Mouse (Mus musculus) MEL (cell line): ENCODE measurements around the gene Edf1. TPM values are rescaled to one million over a fixed set of nuclear protein-coding genes. Genes with fewer than 3 reads are reported as not detected.

ENCODE experiments used
- DNase-seq: peaks from one replicate; pipeline ENCODE4 v3.0.0; 2011; ENCODE audit warnings: low read depth, low spot score
- H3K27ac ChIP-seq: 2 replicates; pipeline ENCODE4 v1.5.1; 2012; ENCODE audit warnings: low read depth, mild to moderate bottlenecking, control low read depth, low read length, moderate library complexity; ENCODE audit not compliant: control insufficient read depth
- H3K27me3 ChIP-seq, 2 experiments: fragments of 150-350 bp in 1 of 2; sonication (generic) in 1 of 2; 2 replicates each; pipeline ENCODE4 v1.6.1; 2012; ENCODE audit warnings: low read length in 2 of 2, mild to moderate bottlenecking in 2 of 2, improper control_type of control experiment in 1 of 2, moderate library complexity in 1 of 2; ENCODE audit not compliant: insufficient read depth in 2 of 2, control insufficient read depth in 1 of 2
- H3K36me3 ChIP-seq, 2 experiments: 2 replicates each; pipeline ENCODE4 v1.6.1; 2012 to 2014; ENCODE audit warnings: low read length in 2 of 2, improper control_type of control experiment in 1 of 2, inconsistent platforms in 1 of 2, mild to moderate bottlenecking in 1 of 2; ENCODE audit not compliant: insufficient read depth in 2 of 2, control insufficient read depth in 1 of 2
- H3K4me1 ChIP-seq, 2 experiments: fragments of 150-350 bp in 1 of 2; sonication (generic) in 1 of 2; 2 replicates each; pipeline ENCODE4 v1.6.1; 2012; ENCODE audit warnings: low read length in 2 of 2, improper control_type of control experiment in 1 of 2, mild to moderate bottlenecking in 1 of 2; ENCODE audit not compliant: insufficient read depth in 2 of 2, control insufficient read depth in 1 of 2
- H3K4me3 ChIP-seq, 2 experiments: fragments of 150-350 bp in 1 of 2; sonication (generic) in 1 of 2; 2 replicates each; pipeline ENCODE4 v1.5.1; 2012; ENCODE audit warnings: low read depth in 2 of 2, low read length in 2 of 2, mild to moderate bottlenecking in 2 of 2, moderate library complexity in 2 of 2, control low read depth in 1 of 2, improper control_type of control experiment in 1 of 2; ENCODE audit not compliant: control insufficient read depth in 1 of 2, insufficient read depth in 1 of 2
- H3K79me2 ChIP-seq: 2 replicates; pipeline ENCODE4 v1.6.1; 2012; ENCODE audit warnings: mild to moderate bottlenecking, low read length, moderate library complexity; ENCODE audit not compliant: control insufficient read depth, poor library complexity, insufficient read depth
- H3K9ac ChIP-seq: 2 replicates; pipeline ENCODE4 v1.6.1; 2012; ENCODE audit warnings: low read depth, mild to moderate bottlenecking, control low read depth, low read length, moderate library complexity; ENCODE audit not compliant: control insufficient read depth, poor library complexity, severe bottlenecking
- H3K9me3 ChIP-seq: fragments of 150-350 bp; sonication (generic); replicated peaks from 2 replicates; pipeline ENCODE4 v1.6.1; 2012; ENCODE audit warnings: mild to moderate bottlenecking, low read length, improper control_type of control experiment, moderate library complexity; ENCODE audit not compliant: insufficient read depth
- BHLHE40 ChIP-seq: IDR thresholded peaks from 2 replicates; pipeline ENCODE4 v1.6.1; 2012; ENCODE audit warnings: low read depth, mild to moderate bottlenecking, inconsistent platforms, low read length, improper control_type of control experiment, borderline replicate concordance
- CHD2 ChIP-seq: IDR thresholded peaks from 2 replicates; pipeline ENCODE4 v1.6.1; 2011; ENCODE audit warnings: low read length, improper control_type of control experiment
- CTCF ChIP-seq, 3 experiments: IDR thresholded peaks in 2 of 3; conservative IDR thresholded peaks in 1 of 3; 2 replicates each; pipeline ENCODE4 v1.5.1; 2011 to 2012; ENCODE audit warnings: low read length in 3 of 3, low read depth in 2 of 3, mild to moderate bottlenecking in 2 of 3, improper control_type of control experiment in 1 of 3, inconsistent platforms in 1 of 3, mixed read lengths in 1 of 3, moderate library complexity in 1 of 3; ENCODE audit not compliant: control insufficient read depth in 1 of 3, insufficient read depth in 1 of 3, poor library complexity in 1 of 3, severe bottlenecking in 1 of 3
- ELF1 ChIP-seq: IDR thresholded peaks from 2 replicates; pipeline ENCODE4 v1.6.1; 2014; ENCODE audit warnings: low read depth, mild to moderate bottlenecking, inconsistent platforms, low read length, improper control_type of control experiment, moderate library complexity
- EP300 ChIP-seq, 2 experiments: IDR thresholded peaks; 2 replicates each; pipeline ENCODE4 v1.6.1; 2011; ENCODE audit warnings: improper control_type of control experiment in 2 of 2, low read length in 2 of 2, low read depth in 1 of 2, mild to moderate bottlenecking in 1 of 2
- ETS1 ChIP-seq: IDR thresholded peaks from 2 replicates; pipeline ENCODE4 v1.6.1; 2012; ENCODE audit warnings: low read depth, mild to moderate bottlenecking, inconsistent platforms, low read length, improper control_type of control experiment, moderate library complexity
- GABPA ChIP-seq: IDR thresholded peaks from 2 replicates; pipeline ENCODE4 v1.6.1; 2012; ENCODE audit warnings: low read depth, mild to moderate bottlenecking, inconsistent platforms, low read length, improper control_type of control experiment, moderate library complexity
- GATA1 ChIP-seq: IDR thresholded peaks from 2 replicates; pipeline ENCODE4 v1.6.1; 2011; ENCODE audit warnings: low read depth, low read length, improper control_type of control experiment
- HCFC1 ChIP-seq: IDR thresholded peaks from 2 replicates; pipeline ENCODE4 v1.6.1; 2012; ENCODE audit warnings: low read depth, mild to moderate bottlenecking, inconsistent platforms, low read length, improper control_type of control experiment, moderate library complexity
- JUND ChIP-seq: IDR thresholded peaks from 2 replicates; pipeline ENCODE4 v1.6.1; 2011; ENCODE audit warnings: low read depth, mild to moderate bottlenecking, improper control_type of control experiment, low read length
- MAFK ChIP-seq: IDR thresholded peaks from 2 replicates; pipeline ENCODE4 v1.6.1; 2011; ENCODE audit warnings: low read depth, mild to moderate bottlenecking, low read length, improper control_type of control experiment, borderline replicate concordance
- MXI1 ChIP-seq: IDR thresholded peaks from 2 replicates; pipeline ENCODE4 v1.6.1; 2011; ENCODE audit warnings: mild to moderate bottlenecking, low read depth, low read length, improper control_type of control experiment
- MYB ChIP-seq: IDR thresholded peaks from 2 replicates; pipeline ENCODE4 v1.6.1; 2011; ENCODE audit warnings: mild to moderate bottlenecking, low read depth, low read length, improper control_type of control experiment
- NRF1 ChIP-seq: IDR thresholded peaks from 2 replicates; pipeline ENCODE4 v1.6.1; 2014; ENCODE audit warnings: low read depth, mild to moderate bottlenecking, inconsistent platforms, low read length, improper control_type of control experiment, moderate library complexity; ENCODE audit not compliant: poor library complexity, insufficient read depth, severe bottlenecking
- POLR2AphosphoS2 ChIP-seq: IDR thresholded peaks from 2 replicates; pipeline ENCODE4 v1.6.1; 2011; ENCODE audit warnings: low read length, improper control_type of control experiment
- SIN3A ChIP-seq: IDR thresholded peaks from 2 replicates; pipeline ENCODE4 v1.6.1; 2012; ENCODE audit warnings: low read length, improper control_type of control experiment, inconsistent platforms
- SMC3 ChIP-seq: IDR thresholded peaks from 2 replicates; pipeline ENCODE4 v1.6.1; 2011; ENCODE audit warnings: low read depth, low read length, improper control_type of control experiment
- TBP ChIP-seq: IDR thresholded peaks from 2 replicates; pipeline ENCODE4 v1.8.0; 2011; ENCODE audit warnings: low read depth, low read length, improper control_type of control experiment
- TCF12 ChIP-seq: IDR thresholded peaks from 2 replicates; pipeline ENCODE4 v1.6.1; 2014; ENCODE audit warnings: low read depth, mild to moderate bottlenecking, inconsistent platforms, low read length, improper control_type of control experiment, moderate library complexity
- UBTF ChIP-seq: IDR thresholded peaks from 2 replicates; pipeline ENCODE4 v1.6.1; 2012; ENCODE audit warnings: low read depth, mild to moderate bottlenecking, inconsistent platforms, low read length, improper control_type of control experiment, moderate library complexity, borderline replicate concordance; ENCODE audit not compliant: insufficient read depth
- USF1 ChIP-seq: IDR thresholded peaks from 2 replicates; pipeline ENCODE4 v1.6.1; 2014; ENCODE audit warnings: low read depth, mild to moderate bottlenecking, inconsistent platforms, low read length, improper control_type of control experiment, moderate library complexity
- USF2 ChIP-seq, 2 experiments: IDR thresholded peaks; 2 replicates each; pipeline ENCODE4 v1.6.1; 2011 to 2012; ENCODE audit warnings: improper control_type of control experiment in 2 of 2, low read length in 2 of 2, borderline replicate concordance in 1 of 2, inconsistent platforms in 1 of 2, low read depth in 1 of 2, mild to moderate bottlenecking in 1 of 2; ENCODE audit not compliant: insufficient read depth in 1 of 2
- ZKSCAN1 ChIP-seq: IDR thresholded peaks from 2 replicates; pipeline ENCODE4 v1.6.1; 2012; ENCODE audit warnings: low read depth, mild to moderate bottlenecking, inconsistent platforms, low read length, improper control_type of control experiment, moderate library complexity
- ZNF384 ChIP-seq: IDR thresholded peaks from 2 replicates; pipeline ENCODE4 v1.6.1; 2012; ENCODE audit warnings: low read depth, mild to moderate bottlenecking, inconsistent platforms, low read length, improper control_type of control experiment
- polyA plus RNA-seq, 2 experiments: library from polyadenylated mRNA; stranded (reverse) in 1 of 2; unstranded in 1 of 2; fragments of >175 nt in 1 of 2; fragments of >200 nt in 1 of 2; gene quantifications; 2 replicates each; pipeline versions ENCODE4 v1.2.1 to v1.2.4; 2012; ENCODE audit warnings: low replicate concordance in 2 of 2, low read depth in 1 of 2; ENCODE audit not compliant: insufficient read length in 2 of 2, insufficient read depth in 1 of 2, missing spikeins in 1 of 2
- total RNA-seq: library from RNA; depleted of rRNA; stranded (reverse); fragments of 300-350 nt; gene quantifications from 2 replicates; pipeline ENCODE4 v1.2.3, GENCODE M21; 2012

Gene Edf1
- total and polyA plus RNA-seq, 3 experiments, result 142 to 318 TPM; not detected in 1

- no peak for TF ChIP-seq SMC3
- no peak for TF ChIP-seq SIN3A
- TF ChIP-seq ETS1, result no peak
- no peak for TF ChIP-seq ELF1
- TF ChIP-seq ZKSCAN1, result no peak
- no peak for TF ChIP-seq GATA1
- no peak for TF ChIP-seq UBTF
- no peak for TF ChIP-seq BHLHE40
- TF ChIP-seq CTCF (IDR thresholded peaks at IDR 0.05 in 2 of 3, conservative IDR thresholded peaks at IDR 0.05 in 1 of 3; ENCODE audit: control insufficient read depth in 1 of 3, insufficient read depth in 1 of 3, low read depth in 2 of 3, low read length in 3 of 3, poor library complexity in 1 of 3, severe bottlenecking in 1 of 3), result no peak
- no peak for TF ChIP-seq HCFC1
- TF ChIP-seq CHD2, result no peak
- TF ChIP-seq POLR2AphosphoS2, result no peak
- TF ChIP-seq MYB, result no peak
- no peak for TF ChIP-seq USF1
- TF ChIP-seq ZNF384, result no peak
- TF ChIP-seq MAFK, result no peak
- no peak for TF ChIP-seq JUND
- no peak for TF ChIP-seq USF2 (IDR thresholded peaks at IDR 0.05; ENCODE audit: borderline replicate concordance in 1 of 2, insufficient read depth in 1 of 2, low read depth in 1 of 2, low read length in 2 of 2)
- Histone ChIP-seq H3K9me3 (no peaks in the 10 kb centered on the region), H3K79me2 (peaks cover under 1% of the 10 kb centered on the region; the same call in 1 of the 2 replicates), H3K4me3 (no peak overlapping the region), H3K9ac (no peak overlapping the region), H3K4me1 (no peaks in the 10 kb centered on the region), H3K36me3 (0 out of 4 replicates have a peak, but pooled peaks cover 0 to 1% of the 10 kb centered on the region in 2 experiments), H3K27ac (no peak overlapping the region), H3K27me3 (no peaks in the 10 kb centered on the region)
- no peak for DNase-seq
These were observed 10.9 kb downstream of the Edf1 start for GRCm38 (mm10) chr2:25568473-25569019.

DNA sequence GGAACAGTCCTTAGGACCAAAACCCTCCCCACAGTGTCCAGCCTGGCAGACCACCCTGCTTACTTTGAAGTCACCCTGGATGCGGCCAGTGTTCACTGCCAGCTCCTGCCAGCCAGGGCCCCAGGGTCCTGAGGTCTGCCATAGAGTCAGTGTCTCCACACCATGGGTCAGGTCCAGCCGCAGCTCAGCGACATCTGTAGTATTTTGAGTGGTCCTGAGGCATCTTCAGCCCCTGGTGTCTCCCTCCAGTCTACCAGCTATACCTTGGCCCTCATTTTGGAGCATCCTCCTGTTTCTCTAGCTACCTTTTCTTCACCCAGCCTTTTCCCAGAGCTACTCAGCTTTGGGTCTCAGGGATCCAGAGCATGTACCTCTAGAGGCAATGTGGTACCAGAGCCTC is 11.7 kb downstream of the Edf1 start:
- no peaks in the 10 kb centered on the region for H3K27me3 ChIP-seq
- no peaks in the 10 kb centered on the region for H3K4me1 ChIP-seq
- no peaks in the 10 kb centered on the region for H3K9me3 ChIP-seq
- H3K79me2 ChIP-seq, result peaks cover 7% of the 10 kb centered on the region; the same call in 1 of the 2 replicates
- H3K4me3 ChIP-seq, result no peak overlapping the region
- H3K36me3 ChIP-seq, result peaks cover 0 to 4% of the 10 kb centered on the region in 2 experiments; a peak in 1 of 4 replicates
- no peak overlapping the region for H3K9ac ChIP-seq
- TF ChIP-seq NRF1, result no peak
- TF ChIP-seq TBP, result no peak
- TF ChIP-seq MXI1, result no peak
- TF ChIP-seq ELF1, result no peak
- TF ChIP-seq TCF12, result no peak
- no peak for TF ChIP-seq GABPA
- TF ChIP-seq BHLHE40, result no peak
- no peak for TF ChIP-seq EP300 (IDR thresholded peaks at IDR 0.05; ENCODE audit: low read depth in 1 of 2, low read length in 2 of 2)
- TF ChIP-seq, all 39 proteins: peak for 0
- DNase-seq, result no peak
- no peak overlapping the region for H3K27ac ChIP-seq
